Comparison of ENCODE assay signal across 8 mouse cellular contexts in the genomic region with DNA sequence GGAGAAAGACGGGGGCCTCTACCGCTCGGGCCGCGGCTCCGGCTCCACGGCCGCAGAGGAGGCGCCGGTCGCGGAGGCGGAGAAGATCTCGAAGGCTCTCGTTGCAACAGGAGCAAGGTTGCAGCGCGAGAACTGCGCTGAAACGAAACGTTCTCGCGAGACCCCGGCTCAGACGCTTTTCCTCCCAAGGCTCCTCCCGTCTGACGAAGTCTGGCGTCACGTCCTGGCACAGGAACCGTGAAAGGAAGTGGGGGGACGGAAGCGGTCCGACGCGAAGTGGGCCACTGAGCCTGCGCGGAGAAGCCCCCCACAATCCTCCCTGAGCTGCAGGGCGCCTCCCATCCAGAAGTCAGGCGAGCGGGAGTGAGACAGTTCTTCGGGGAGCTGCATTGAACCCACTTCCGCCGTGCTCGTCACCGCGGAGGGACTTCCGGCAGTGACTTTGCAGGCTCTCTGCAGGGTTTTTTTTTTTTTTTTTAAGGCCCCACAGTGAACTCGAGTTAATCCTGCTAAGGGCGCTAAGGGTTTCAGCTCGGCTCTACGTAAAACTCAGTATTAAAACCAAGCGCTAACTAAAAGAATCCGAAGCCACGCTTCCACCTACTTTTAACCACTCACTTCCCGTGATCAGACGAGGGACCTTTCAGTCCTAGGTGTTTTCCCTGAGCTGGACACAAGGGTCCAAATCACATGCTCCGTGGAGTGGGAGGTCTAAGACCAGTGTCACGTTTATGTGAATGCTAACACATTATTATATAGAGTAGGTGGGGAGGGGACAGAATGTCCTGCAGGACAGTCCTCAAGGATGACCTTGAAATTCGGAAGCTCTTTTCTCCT. TPM values are rescaled to one million over a fixed set of nuclear protein-coding genes. Genes with fewer than 3 reads are reported as not detected.
DNase-seq lines count a peak whose midpoint lies in the region; ATAC-seq lines count a peak whose summit lies in the region.

A gene (minus strand): TSS at position 128 of the 837 bp plus-strand sequence.

- H3K36me3 ChIP-seq in forebrain, embryonic 14.5 days (ENCODE audit: control insufficient read depth, insufficient read depth, low read length) = peaks cover 8% of the 10 kb centered on the region; the same call in 1 of the 2 replicates
- H3K36me3 ChIP-seq in neural tube, embryonic 15.5 days = no peaks in the 10 kb centered on the region

- DNase-seq in ES-CJ7 (ENCODE audit: low read depth, low spot score) = peak; percentile 100
- DNase-seq in cerebellum, adult 11 months = peak; percentile 97
- DNase-seq in forebrain, embryonic 14.5 days (ENCODE audit: low spot score) = peak; percentile 100
- peak; percentile 99 to 100 for DNase-seq in heart, postnatal 14 days
- peak; percentile 98 for DNase-seq in layer of hippocampus, adult 11-12 months (ENCODE audit: low spot score)
- peak; percentile 99 for DNase-seq in lung, adult 18-20 months
- peak; percentile 98 for DNase-seq in testis, postnatal 14 days (ENCODE audit: low spot score)

- WGBS in forebrain, embryonic 14.5 days = under 1% methylated on average over 58 of the region's 58 CpGs
- under 1% methylated on average over 58 of the region's 58 CpGs for WGBS in neural tube, embryonic 15.5 days

- H3K27ac ChIP-seq in forebrain, embryonic 14.5 days (ENCODE audit: low read depth, low read length) = peak within 1 kb of the TSS; percentile 93
- peak within 1 kb of the TSS; percentile 93 for H3K27ac ChIP-seq in neural tube, embryonic 15.5 days (replicated peaks)

- intact Hi-C loops in heart, postnatal 14 days (cut with DNase I) = loop anchor here (1.0 kb wide), 1 partner anchor 51 kb away; no protein-coding TSS in a partner anchor

- H3K27me3 ChIP-seq in forebrain, embryonic 14.5 days (replicated peaks; ENCODE audit: control insufficient read depth, insufficient read depth, low read length) = no peaks in the 10 kb centered on the region
- no peaks in the 10 kb centered on the region for H3K27me3 ChIP-seq in neural tube, embryonic 15.5 days (replicated peaks)

- no peaks in the 10 kb centered on the region for H3K9me3 ChIP-seq in forebrain, embryonic 14.5 days (replicated peaks; ENCODE audit: control insufficient read depth, low read length)
- no peaks in the 10 kb centered on the region for H3K9me3 ChIP-seq in neural tube, embryonic 15.5 days (replicated peaks)

- H3K4me2 ChIP-seq in forebrain, embryonic 14.5 days (ENCODE audit: low read length) = peak within 1 kb of the TSS; percentile 82
- H3K4me2 ChIP-seq in neural tube, embryonic 15.5 days = peak within 1 kb of the TSS; percentile 66

- H3K4me3 ChIP-seq in forebrain, embryonic 14.5 days (ENCODE audit: low read depth, low read length) = peak within 1 kb of the TSS; percentile 99
- H3K4me3 ChIP-seq in neural tube, embryonic 15.5 days (replicated peaks) = peak within 1 kb of the TSS; percentile 93

- H3K4me1 ChIP-seq in forebrain, embryonic 14.5 days (ENCODE audit: control insufficient read depth, insufficient read depth, low read length) = peaks cover 22% of the 10 kb centered on the region
- H3K4me1 ChIP-seq in neural tube, embryonic 15.5 days = peaks cover 37% of the 10 kb centered on the region

- peak; percentile 98 for ATAC-seq in forebrain, embryonic 14.5 days
- ATAC-seq in neural tube, embryonic 15.5 days (ENCODE audit: low FRiP score) = peak; percentile 98

- H3K9ac ChIP-seq in forebrain, embryonic 14.5 days (ENCODE audit: low read length) = peak within 1 kb of the TSS; percentile 97
- H3K9ac ChIP-seq in neural tube, embryonic 15.5 days (replicated peaks) = peak within 1 kb of the TSS; percentile 98

RNA-seq across cellular contexts. Expression of the gene that starts here (rescaled TPM):
- polyA plus RNA-seq in forebrain, embryonic 14.5 days (2014; fragmentation: Nextera tagmentation; extraction: Ambion mirVana) = 55.5 and 58.6 TPM in 2 replicates
- 100 to 1,000 TPM; 117 to 124 TPM for total RNA-seq in heart, postnatal 14 days (2021)
- 43.5 and 54.6 TPM in 2 replicates for polyA plus RNA-seq in neural tube, embryonic 15.5 days (2015; fragmentation: Nextera tagmentation; extraction: Ambion mirVana)

Comparison
In these comparisons a context has a peak if more than half of its experiments do, and no peak if none do; other contexts are left out.
1. Peak in every context shown above with its lines: DNase-seq, ATAC-seq, H3K4me3 ChIP-seq and H3K27ac ChIP-seq.